Mouse (Mus musculus): Measurements from ENCODE around the gene Foxf1. TPM values are rescaled to one million over a fixed set of nuclear protein-coding genes. Genes with fewer than 3 reads are reported as not detected.

Foxf1 gene
- polyA plus RNA-seq, 1 experiment from 2014 or later = 9.0 TPM

DNA sequence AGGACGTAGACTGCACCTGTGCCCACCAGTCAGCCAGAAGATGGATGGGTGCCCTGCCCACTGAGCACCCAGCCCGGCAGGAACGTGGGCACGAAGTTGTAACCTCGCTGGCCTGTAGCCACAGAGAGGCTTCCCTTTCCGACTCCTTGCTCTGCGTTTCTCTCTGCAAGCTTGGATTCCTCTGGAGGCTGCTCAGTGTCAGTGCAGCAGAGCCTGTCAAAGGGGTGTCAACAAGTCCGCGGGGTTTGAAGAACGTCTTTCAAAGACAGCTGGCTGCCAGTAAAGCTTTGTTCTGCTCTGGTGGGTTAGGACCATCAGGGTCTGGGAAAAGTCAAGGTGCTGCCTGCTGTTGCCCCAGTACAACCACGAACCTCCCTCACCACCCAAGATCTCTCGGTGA lies 12.7 kb upstream of the Foxf1 start:
- no peak overlapping the region; the same call in 1 of the 2 replicates for H3K4me2 ChIP-seq
- no peaks in the 10 kb centered on the region for H3K9me3 ChIP-seq (replicated peaks; ENCODE audit: control insufficient read depth, low read length)
- no peak for ATAC-seq (replicated peaks; ENCODE audit: insufficient number of reproducible peaks, low FRiP score, low TSS enrichment)
- H3K36me3 ChIP-seq (ENCODE audit: control insufficient read depth, insufficient read depth, low read length) = no peaks in the 10 kb centered on the region
- H3K4me3 ChIP-seq (ENCODE audit: low read depth, low read length) = no peak overlapping the region
- peaks cover 19% of the 10 kb centered on the region for H3K4me1 ChIP-seq (ENCODE audit: control insufficient read depth, insufficient read depth, low read length)
- H3K27me3 ChIP-seq (ENCODE audit: control insufficient read depth, insufficient read depth, low read length) = peaks cover 86% of the 10 kb centered on the region
- H3K27ac ChIP-seq (ENCODE audit: low read depth, low read length) = no peak overlapping the region
- 5% methylated on average over 12 of the region's 12 CpGs for WGBS (ENCODE audit: insufficient replicate concordance)
- no peak overlapping the region for H3K9ac ChIP-seq (ENCODE audit: low read depth, low read length)

DNA sequence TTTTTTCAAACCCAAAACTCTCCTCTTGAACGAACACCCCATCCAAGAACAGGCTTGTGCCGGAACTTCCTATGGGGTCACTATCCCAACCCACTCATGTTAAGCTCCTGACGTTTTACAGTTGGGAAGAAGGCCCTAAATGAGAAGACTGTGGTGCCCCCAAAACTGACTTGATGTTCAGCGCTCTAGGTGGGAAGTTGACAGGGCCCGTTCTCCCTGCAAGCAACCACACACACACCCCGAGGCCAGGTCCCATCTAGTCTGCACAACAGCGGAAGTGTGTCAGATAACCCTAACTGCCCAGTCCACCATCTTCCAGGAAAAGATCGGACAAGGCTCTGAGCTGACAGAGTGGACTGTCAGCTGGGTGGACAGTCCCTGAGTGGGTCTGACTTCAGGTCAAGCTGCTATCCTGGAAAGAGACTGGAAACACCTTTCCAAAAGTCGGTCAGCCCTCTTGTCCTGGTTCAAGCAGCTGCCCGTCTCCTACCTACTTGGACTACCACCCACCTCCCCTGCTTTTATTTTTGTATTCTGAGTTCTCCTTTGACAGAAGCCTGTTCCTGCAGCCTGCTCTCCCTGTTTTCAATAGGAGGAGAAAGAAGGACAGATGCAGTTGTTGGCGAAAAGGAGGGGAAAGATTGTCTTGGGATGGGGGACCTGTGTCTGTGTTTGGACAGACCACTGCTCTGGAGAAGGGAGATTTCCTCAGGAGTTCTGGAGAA lies 11.6 kb upstream of the Foxf1 start:
- peaks cover 19% of the 10 kb centered on the region for H3K4me1 ChIP-seq (ENCODE audit: control insufficient read depth, insufficient read depth, low read length)
- peaks cover 94% of the 10 kb centered on the region for H3K27me3 ChIP-seq (ENCODE audit: control insufficient read depth, insufficient read depth, low read length)
- no peak overlapping the region for H3K9ac ChIP-seq (ENCODE audit: low read depth, low read length)
- WGBS (ENCODE audit: insufficient replicate concordance) = 11% methylated on average over 11 of the region's 11 CpGs
- no peaks in the 10 kb centered on the region for H3K9me3 ChIP-seq (replicated peaks; ENCODE audit: control insufficient read depth, low read length)
- peak overlapping the region; percentile 56 for H3K4me2 ChIP-seq
- no peak overlapping the region for H3K27ac ChIP-seq (ENCODE audit: low read depth, low read length)
- no peak for ATAC-seq (replicated peaks; ENCODE audit: insufficient number of reproducible peaks, low FRiP score, low TSS enrichment)
- peak overlapping the region; percentile 29; the same call in 1 of the 2 replicates for H3K4me3 ChIP-seq (ENCODE audit: low read depth, low read length)
- H3K36me3 ChIP-seq (ENCODE audit: control insufficient read depth, insufficient read depth, low read length) = no peaks in the 10 kb centered on the region

DNA sequence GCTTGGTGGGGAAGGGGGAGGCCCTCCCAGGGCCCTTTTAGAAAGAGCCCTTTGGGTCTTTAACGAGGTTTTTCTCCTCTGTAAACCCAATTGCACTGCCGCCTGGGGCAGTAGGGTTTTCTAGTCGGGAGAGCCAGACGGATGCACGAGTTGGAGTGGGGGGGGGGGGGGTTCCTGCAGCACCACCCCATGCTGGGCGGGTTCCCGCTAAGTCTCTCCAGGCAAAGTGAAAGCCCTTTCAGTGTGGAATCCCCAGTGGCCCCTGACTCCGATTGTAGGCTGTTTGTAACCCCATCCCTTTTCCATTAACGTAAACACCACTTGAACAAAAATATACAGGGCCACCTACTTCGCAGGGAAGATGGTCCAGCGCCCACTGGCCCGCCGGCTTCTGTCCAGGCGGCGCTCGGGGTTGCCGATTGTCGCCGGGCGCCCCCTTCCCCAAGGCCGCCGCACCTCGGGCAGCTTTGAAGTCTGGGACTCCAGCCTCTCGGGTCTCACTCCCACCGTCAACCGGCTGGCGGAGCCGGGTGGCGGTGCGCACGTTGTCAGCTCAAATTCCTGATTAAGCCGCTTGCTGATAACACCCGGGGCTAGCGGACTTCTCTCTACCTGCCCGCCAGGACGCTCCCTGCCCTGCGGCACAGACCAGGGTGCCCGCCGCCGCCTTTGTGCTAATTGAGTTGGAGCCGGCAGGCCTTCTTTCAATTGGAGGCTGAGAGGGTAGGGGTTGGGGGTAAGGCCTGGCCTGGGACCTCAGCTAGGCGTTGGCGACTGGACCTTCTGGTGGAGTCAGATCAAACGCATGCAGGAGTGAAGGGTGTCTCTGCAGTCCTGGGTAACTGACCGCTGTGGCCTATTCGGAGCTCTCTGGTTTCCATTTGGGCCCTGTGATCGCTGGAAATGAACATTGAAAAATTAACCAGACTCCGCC lies 10.7 kb upstream of the Foxf1 start:
- H3K9me3 ChIP-seq (replicated peaks; ENCODE audit: control insufficient read depth, low read length) = no peaks in the 10 kb centered on the region
- peaks cover 19% of the 10 kb centered on the region for H3K4me1 ChIP-seq (ENCODE audit: control insufficient read depth, insufficient read depth, low read length)
- H3K4me2 ChIP-seq = peak overlapping the region; percentile 56
- peaks cover 97% of the 10 kb centered on the region for H3K27me3 ChIP-seq (ENCODE audit: control insufficient read depth, insufficient read depth, low read length)
- H3K4me3 ChIP-seq (ENCODE audit: low read depth, low read length) = peak overlapping the region; percentile 29
- H3K27ac ChIP-seq (ENCODE audit: low read depth, low read length) = no peak overlapping the region
- ATAC-seq (replicated peaks; ENCODE audit: insufficient number of reproducible peaks, low FRiP score, low TSS enrichment) = no peak
- 2% methylated on average over 48 of the region's 48 CpGs for whole genome bisulfite sequencing (ENCODE audit: insufficient replicate concordance)
- no peak overlapping the region for H3K9ac ChIP-seq (ENCODE audit: low read depth, low read length)
- no peaks in the 10 kb centered on the region for H3K36me3 ChIP-seq (ENCODE audit: control insufficient read depth, insufficient read depth, low read length)

DNA sequence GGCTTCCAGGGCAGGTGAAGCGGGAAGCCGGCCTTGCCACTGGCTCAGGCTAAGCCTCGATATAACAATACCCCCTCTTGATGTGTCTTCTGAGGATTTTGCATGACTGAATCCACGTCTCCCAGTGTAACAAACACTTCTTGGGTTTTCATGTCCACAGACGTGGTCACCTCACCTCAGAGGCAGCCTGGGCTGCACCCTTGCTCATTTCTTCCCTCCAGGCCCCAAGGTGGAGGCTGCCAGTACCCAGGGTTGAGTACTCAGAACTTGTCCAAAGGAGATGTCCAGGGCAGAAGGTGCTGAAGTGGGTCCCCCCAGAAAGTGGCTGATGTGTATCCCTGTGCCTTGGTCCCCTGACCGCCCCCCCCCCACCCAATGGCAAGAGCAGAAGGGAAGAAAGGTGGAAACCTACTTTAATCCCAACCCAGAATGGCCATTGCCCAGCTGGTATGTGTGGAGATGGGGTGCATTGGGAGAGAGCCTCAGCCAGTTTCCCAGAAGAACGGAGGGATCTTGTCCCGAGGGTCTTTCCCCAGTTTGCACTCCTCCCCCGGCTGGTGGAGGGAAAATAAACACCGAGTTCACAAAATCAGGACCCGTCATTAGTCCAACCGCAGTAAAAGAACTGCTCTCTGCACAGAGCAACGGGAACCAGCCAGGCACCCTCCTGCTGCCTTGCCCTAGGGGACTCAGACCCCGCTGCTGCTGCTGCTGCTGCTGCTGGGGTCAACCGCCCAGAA lies 9.9 kb upstream of the Foxf1 start:
- Histone ChIP-seq H3K9ac (ENCODE audit: low read depth, low read length) (no peak overlapping the region), H3K4me2 (peak overlapping the region; percentile 56; the same call in 1 of the 2 replicates), H3K27me3 (ENCODE audit: control insufficient read depth, insufficient read depth, low read length) (peaks cover 96% of the 10 kb centered on the region), H3K27ac (ENCODE audit: low read depth, low read length) (no peak overlapping the region), H3K36me3 (ENCODE audit: control insufficient read depth, insufficient read depth, low read length) (no peaks in the 10 kb centered on the region), H3K4me3 (ENCODE audit: low read depth, low read length) (peak overlapping the region; percentile 29; the same call in 1 of the 2 replicates), H3K4me1 (ENCODE audit: control insufficient read depth, insufficient read depth, low read length) (peaks cover 19% of the 10 kb centered on the region), H3K9me3 (replicated peaks; ENCODE audit: control insufficient read depth, low read length) (no peaks in the 10 kb centered on the region)
- no peak for ATAC-seq (replicated peaks; ENCODE audit: insufficient number of reproducible peaks, low FRiP score, low TSS enrichment)
- WGBS (ENCODE audit: insufficient replicate concordance) = 1% methylated on average over 15 of the region's 15 CpGs

DNA sequence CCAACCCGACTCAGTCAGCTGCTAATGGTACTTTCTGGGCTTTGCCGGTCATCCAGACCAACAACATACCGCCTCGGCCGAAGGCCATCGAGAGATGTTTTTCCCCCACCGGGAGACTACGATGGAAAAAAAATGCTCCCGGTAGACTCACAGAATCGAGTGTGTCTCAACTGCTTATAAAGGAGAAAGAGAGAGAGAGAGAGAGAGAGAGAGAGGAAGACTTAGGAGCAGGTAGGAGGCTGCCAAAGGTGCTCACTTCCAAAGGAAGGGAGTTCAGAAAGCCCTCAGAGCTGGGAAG lies 9.4 kb upstream of the Foxf1 start:
- no peak overlapping the region for H3K9ac ChIP-seq (ENCODE audit: low read depth, low read length)
- ATAC-seq (replicated peaks; ENCODE audit: insufficient number of reproducible peaks, low FRiP score, low TSS enrichment) = no peak
- H3K4me2 ChIP-seq = no peak overlapping the region
- H3K4me3 ChIP-seq (ENCODE audit: low read depth, low read length) = no peak overlapping the region
- H3K4me1 ChIP-seq (ENCODE audit: control insufficient read depth, insufficient read depth, low read length) = peaks cover 19% of the 10 kb centered on the region
- peaks cover 96% of the 10 kb centered on the region for H3K27me3 ChIP-seq (ENCODE audit: control insufficient read depth, insufficient read depth, low read length)
- H3K9me3 ChIP-seq (replicated peaks; ENCODE audit: control insufficient read depth, low read length) = no peaks in the 10 kb centered on the region
- no peaks in the 10 kb centered on the region for H3K36me3 ChIP-seq (ENCODE audit: control insufficient read depth, insufficient read depth, low read length)
- H3K27ac ChIP-seq (ENCODE audit: low read depth, low read length) = no peak overlapping the region
- 2% methylated on average over 10 of the region's 10 CpGs for whole genome bisulfite sequencing (ENCODE audit: insufficient replicate concordance)

DNA sequence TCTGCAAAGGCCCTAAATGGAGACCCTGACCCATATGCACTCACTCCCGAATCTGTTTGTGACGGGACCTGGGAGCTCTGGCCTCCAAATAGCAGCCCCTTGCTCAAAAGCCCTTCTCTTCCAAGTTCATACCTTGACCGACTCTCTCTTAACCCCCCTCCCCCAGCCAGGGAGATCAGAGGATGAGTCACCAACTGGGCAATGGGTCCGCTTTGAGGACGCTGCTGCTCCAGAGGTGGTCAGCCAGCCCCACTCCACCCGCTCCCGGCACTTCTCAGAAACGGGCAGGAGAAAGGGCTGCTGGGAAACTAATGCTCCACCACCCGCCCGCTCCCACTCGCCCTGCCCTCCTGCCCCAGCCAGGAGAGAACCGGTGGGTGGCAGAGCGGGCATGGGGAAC lies 8.2 kb upstream of the Foxf1 start:
- WGBS (ENCODE audit: insufficient replicate concordance) = 3% methylated on average over 13 of the region's 13 CpGs
- Histone ChIP-seq H3K9ac (ENCODE audit: low read depth, low read length) (no peak overlapping the region), H3K27ac (ENCODE audit: low read depth, low read length) (no peak overlapping the region), H3K4me3 (ENCODE audit: low read depth, low read length) (no peak overlapping the region), H3K4me2 (no peak overlapping the region), H3K36me3 (ENCODE audit: control insufficient read depth, insufficient read depth, low read length) (no peaks in the 10 kb centered on the region), H3K4me1 (ENCODE audit: control insufficient read depth, insufficient read depth, low read length) (peaks cover 23% of the 10 kb centered on the region), H3K27me3 (ENCODE audit: control insufficient read depth, insufficient read depth, low read length) (peaks cover 96% of the 10 kb centered on the region), H3K9me3 (replicated peaks; ENCODE audit: control insufficient read depth, low read length) (no peaks in the 10 kb centered on the region)
- no peak for ATAC-seq (replicated peaks; ENCODE audit: insufficient number of reproducible peaks, low FRiP score, low TSS enrichment)

DNA sequence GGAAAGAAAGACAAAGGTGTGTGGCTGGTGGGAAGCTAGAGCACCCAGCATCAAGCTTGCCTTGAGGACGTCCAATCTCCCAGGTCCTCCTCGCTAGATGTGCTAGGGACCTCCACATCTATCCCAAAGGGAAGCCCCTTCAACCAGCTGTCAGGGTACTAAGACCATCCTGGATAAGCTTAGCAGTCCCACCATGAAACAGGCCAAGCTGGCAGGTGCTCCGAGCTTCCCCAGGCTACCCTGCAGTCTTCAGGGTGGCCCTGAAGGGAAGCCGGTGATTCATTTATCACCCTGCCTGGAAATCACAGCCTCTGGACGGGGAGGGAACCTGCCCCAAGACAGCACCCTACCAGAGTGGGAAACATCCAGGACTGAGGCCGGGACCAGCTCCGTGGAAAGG lies 7.6 kb upstream of the Foxf1 start:
- H3K4me1 ChIP-seq (ENCODE audit: control insufficient read depth, insufficient read depth, low read length) = peaks cover 17% of the 10 kb centered on the region
- H3K4me2 ChIP-seq = no peak overlapping the region
- no peak overlapping the region for H3K9ac ChIP-seq (ENCODE audit: low read depth, low read length)
- no peak for ATAC-seq (replicated peaks; ENCODE audit: insufficient number of reproducible peaks, low FRiP score, low TSS enrichment)
- no peaks in the 10 kb centered on the region for H3K36me3 ChIP-seq (ENCODE audit: control insufficient read depth, insufficient read depth, low read length)
- no peak overlapping the region for H3K4me3 ChIP-seq (ENCODE audit: low read depth, low read length)
- WGBS (ENCODE audit: insufficient replicate concordance) = 13% methylated on average over 7 of the region's 7 CpGs
- no peak overlapping the region for H3K27ac ChIP-seq (ENCODE audit: low read depth, low read length)
- peaks cover 97% of the 10 kb centered on the region for H3K27me3 ChIP-seq (ENCODE audit: control insufficient read depth, insufficient read depth, low read length)
- H3K9me3 ChIP-seq (replicated peaks; ENCODE audit: control insufficient read depth, low read length) = no peaks in the 10 kb centered on the region

DNA sequence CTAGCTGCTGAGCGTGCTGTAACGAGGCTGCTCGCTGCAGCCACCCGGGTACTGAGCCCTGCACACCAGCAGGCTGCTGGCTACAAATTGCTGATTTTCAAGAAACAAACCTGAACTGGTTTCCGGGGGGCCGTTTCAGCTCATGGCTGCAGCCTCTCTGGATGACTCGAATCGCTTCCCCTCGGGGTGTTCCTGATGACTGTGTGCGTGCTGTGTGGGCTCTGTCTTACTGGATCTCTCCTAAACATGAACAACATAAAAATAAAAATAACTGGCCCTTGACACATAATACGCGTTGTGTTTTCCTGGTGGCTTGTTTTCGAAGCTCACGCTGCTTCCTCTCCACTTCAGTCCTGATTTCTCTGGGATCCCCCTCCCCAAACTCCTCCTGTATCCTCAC lies 5.5 kb upstream of the Foxf1 start:
- ATAC-seq (replicated peaks; ENCODE audit: insufficient number of reproducible peaks, low FRiP score, low TSS enrichment) = no peak

More for the DNA sequence above, 5.5 kb upstream of the Foxf1 start:
- Histone ChIP-seq H3K9ac (ENCODE audit: low read depth, low read length) (no peak overlapping the region), H3K4me1 (ENCODE audit: control insufficient read depth, insufficient read depth, low read length) (peaks cover 15% of the 10 kb centered on the region), H3K27me3 (ENCODE audit: control insufficient read depth, insufficient read depth, low read length) (peaks cover 98% of the 10 kb centered on the region), H3K27ac (ENCODE audit: low read depth, low read length) (no peak overlapping the region), H3K4me2 (no peak overlapping the region), H3K9me3 (replicated peaks; ENCODE audit: control insufficient read depth, low read length) (no peaks in the 10 kb centered on the region), H3K36me3 (ENCODE audit: control insufficient read depth, insufficient read depth, low read length) (no peaks in the 10 kb centered on the region), H3K4me3 (ENCODE audit: low read depth, low read length) (no peak overlapping the region)
- 6% methylated on average over 14 of the region's 14 CpGs for WGBS (ENCODE audit: insufficient replicate concordance)
